Mouse (Mus musculus): ENCODE data around the gene Tlx3. TPM values are rescaled to one million over a fixed set of nuclear protein-coding genes. Genes with fewer than 3 reads are reported as not detected.

Tlx3 gene
- polyA plus RNA-seq, 1 experiment from 2014 or later = 9.1 TPM

DNA sequence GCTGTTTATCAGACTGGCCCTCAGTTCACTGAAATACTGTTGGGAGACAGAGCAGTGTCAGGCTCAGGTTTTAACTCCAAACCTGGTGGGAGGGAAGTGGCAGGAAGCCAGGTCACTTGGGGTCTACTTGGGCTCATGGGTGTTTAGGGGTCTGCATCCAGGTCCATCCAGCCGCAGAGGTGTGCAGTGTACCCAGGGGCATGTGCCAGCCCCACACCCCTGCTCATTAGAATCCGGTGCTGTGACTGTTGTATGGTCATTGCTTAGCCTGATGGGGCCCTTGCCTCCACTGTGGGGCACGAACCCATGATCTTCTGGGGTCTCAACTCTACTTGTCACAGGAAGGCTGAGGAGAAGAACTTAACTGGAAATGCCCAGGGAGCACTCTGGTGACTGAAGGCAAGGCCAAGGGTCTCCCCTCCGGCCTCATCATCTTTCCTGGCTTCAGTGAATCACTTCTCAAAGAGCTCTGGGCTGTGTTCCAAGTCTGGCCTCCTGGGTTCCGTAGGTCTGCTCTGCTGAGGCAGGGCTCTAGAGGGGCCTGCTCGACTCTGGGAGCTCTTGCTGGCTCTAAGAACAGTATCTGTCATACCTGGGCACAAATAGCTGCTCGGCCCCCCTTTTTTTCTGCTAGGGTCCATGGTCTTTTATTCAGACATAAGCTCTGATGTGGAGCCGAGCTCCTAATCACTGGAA is 14.1 kb upstream of the Tlx3 start:
- no peak overlapping the region for H3K9ac ChIP-seq (ENCODE audit: low read depth, low read length)
- no peak overlapping the region for H3K4me3 ChIP-seq (ENCODE audit: low read length)
- no peak; the same call in 1 of the 2 replicates for ATAC-seq
- H3K27me3 ChIP-seq (replicated peaks; ENCODE audit: control insufficient read depth, insufficient read depth, low read length) = no peaks in the 10 kb centered on the region
- H3K9me3 ChIP-seq (ENCODE audit: control insufficient read depth, low read length) = no peaks in the 10 kb centered on the region
- H3K36me3 ChIP-seq (ENCODE audit: control insufficient read depth, insufficient read depth, low read length) = no peaks in the 10 kb centered on the region
- no peak overlapping the region for H3K27ac ChIP-seq (ENCODE audit: low read depth, low read length)
- 57% methylated on average over 8 of the region's 8 CpGs for WGBS
- H3K4me2 ChIP-seq (ENCODE audit: low read length) = no peak overlapping the region
- H3K4me1 ChIP-seq (ENCODE audit: control insufficient read depth, insufficient read depth, low read depth, low read length) = peaks cover 2% of the 10 kb centered on the region; the same call in 1 of the 2 replicates

DNA sequence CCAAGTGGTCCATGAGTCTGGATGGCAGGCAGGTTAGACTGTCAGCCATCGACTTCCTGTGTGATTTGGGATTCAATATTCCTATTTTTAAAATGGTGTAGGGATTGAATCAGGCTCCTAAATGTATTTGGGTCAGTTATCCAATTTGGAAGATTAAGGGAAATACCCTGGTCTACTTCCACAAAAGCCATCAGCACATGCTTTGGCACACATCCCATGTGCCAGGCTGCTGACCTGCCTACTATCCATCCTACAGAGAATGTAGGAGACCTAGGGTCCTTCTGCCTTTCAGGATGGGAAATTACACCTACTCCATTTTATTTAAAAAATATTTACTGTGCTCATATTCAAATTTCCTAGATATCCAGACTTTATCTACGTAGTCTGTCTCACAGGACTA is 4.0 kb upstream of the Tlx3 start:
- no peaks in the 10 kb centered on the region for H3K9me3 ChIP-seq (ENCODE audit: control insufficient read depth, low read length)
- H3K4me2 ChIP-seq (ENCODE audit: low read length) = no peak overlapping the region; the same call in none of the 2 replicates
- no peaks in the 10 kb centered on the region; the same call in 1 of the 2 replicates for H3K4me1 ChIP-seq (ENCODE audit: control insufficient read depth, insufficient read depth, low read depth, low read length)
- H3K4me3 ChIP-seq (ENCODE audit: low read length) = no peak overlapping the region
- H3K36me3 ChIP-seq (ENCODE audit: control insufficient read depth, insufficient read depth, low read length) = no peaks in the 10 kb centered on the region
- WGBS = 82% methylated on average over 2 of the region's 2 CpGs
- H3K9ac ChIP-seq (ENCODE audit: low read depth, low read length) = no peak overlapping the region
- H3K27ac ChIP-seq (ENCODE audit: low read depth, low read length) = no peak overlapping the region
- no peak for ATAC-seq
- H3K27me3 ChIP-seq (replicated peaks; ENCODE audit: control insufficient read depth, insufficient read depth, low read length) = peaks cover 32% of the 10 kb centered on the region

GRCm38 (mm10) chr11:33204966-33205365 is 1.6 kb upstream of the Tlx3 start:
- Histone ChIP-seq H3K4me2 (ENCODE audit: low read length) (peak overlapping the region; percentile 45), H3K9ac (ENCODE audit: low read depth, low read length) (peak overlapping the region; percentile 49; the same call in 1 of the 2 replicates), H3K36me3 (ENCODE audit: control insufficient read depth, insufficient read depth, low read length) (no peaks in the 10 kb centered on the region), H3K27me3 (replicated peaks; ENCODE audit: control insufficient read depth, insufficient read depth, low read length) (peaks cover 36% of the 10 kb centered on the region), H3K9me3 (ENCODE audit: control insufficient read depth, low read length) (no peaks in the 10 kb centered on the region), H3K27ac (ENCODE audit: low read depth, low read length) (no peak overlapping the region), H3K4me1 (ENCODE audit: control insufficient read depth, insufficient read depth, low read depth, low read length) (peaks cover 9% of the 10 kb centered on the region), H3K4me3 (ENCODE audit: low read length) (peak overlapping the region; percentile 43)
- ATAC-seq = no peak
- WGBS = 20% methylated on average over 3 of the region's 3 CpGs

DNA sequence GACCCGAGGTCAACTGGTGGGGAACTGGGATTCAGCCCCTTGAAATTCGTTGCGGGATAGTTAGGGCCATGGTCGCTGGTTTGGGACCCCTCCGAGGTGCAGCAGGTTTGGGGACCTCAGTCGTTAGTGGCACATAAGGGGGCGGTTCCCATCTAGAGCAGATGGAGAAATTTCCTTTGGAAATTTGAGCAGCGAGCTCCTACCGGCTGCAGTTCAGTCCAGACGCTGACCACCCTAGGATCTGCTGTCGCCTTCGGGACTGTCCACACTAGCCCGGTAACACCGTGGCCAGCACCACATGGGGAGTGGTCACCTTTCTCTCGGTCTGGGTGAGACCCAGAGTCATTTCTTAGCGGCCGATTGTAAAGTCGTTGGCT is 928 bp upstream of the Tlx3 start:
- Histone ChIP-seq H3K4me1 (ENCODE audit: control insufficient read depth, insufficient read depth, low read depth, low read length) (peaks cover 9% of the 10 kb centered on the region), H3K4me3 (ENCODE audit: low read length) (peak overlapping the region; percentile 43), H3K4me2 (ENCODE audit: low read length) (peak overlapping the region; percentile 45), H3K27ac (ENCODE audit: low read depth, low read length) (peak overlapping the region; percentile 21), H3K36me3 (ENCODE audit: control insufficient read depth, insufficient read depth, low read length) (no peaks in the 10 kb centered on the region), H3K27me3 (replicated peaks; ENCODE audit: control insufficient read depth, insufficient read depth, low read length) (peaks cover 36% of the 10 kb centered on the region), H3K9me3 (ENCODE audit: control insufficient read depth, low read length) (no peaks in the 10 kb centered on the region), H3K9ac (ENCODE audit: low read depth, low read length) (peak overlapping the region; percentile 52)
- 1% methylated on average over 16 of the region's 18 CpGs for WGBS
- no peak for ATAC-seq

GRCm38 (mm10) chr11:33202972-33203371 is 417 bp downstream of the Tlx3 start:
- Histone ChIP-seq H3K9ac (ENCODE audit: low read depth, low read length) (peak overlapping the region; percentile 57), H3K27me3 (replicated peaks; ENCODE audit: control insufficient read depth, insufficient read depth, low read length) (peaks cover 47% of the 10 kb centered on the region), H3K27ac (ENCODE audit: low read depth, low read length) (peak overlapping the region; percentile 76), H3K9me3 (ENCODE audit: control insufficient read depth, low read length) (0 out of 2 replicates have a peak, but pooled peaks cover 2% of the 10 kb centered on the region), H3K36me3 (ENCODE audit: control insufficient read depth, insufficient read depth, low read length) (no peaks in the 10 kb centered on the region), H3K4me2 (ENCODE audit: low read length) (peak overlapping the region; percentile 45), H3K4me3 (ENCODE audit: low read length) (peak overlapping the region; percentile 43), H3K4me1 (ENCODE audit: control insufficient read depth, insufficient read depth, low read depth, low read length) (peaks cover 9% of the 10 kb centered on the region)
- no peak for ATAC-seq
- 1% methylated on average over 43 of the region's 47 CpGs for WGBS

GRCm38 (mm10) chr11:33202296-33202695 is 1.1 kb downstream of the Tlx3 start:
- peaks cover 54% of the 10 kb centered on the region for H3K27me3 ChIP-seq (replicated peaks; ENCODE audit: control insufficient read depth, insufficient read depth, low read length)
- no peak overlapping the region for H3K4me2 ChIP-seq (ENCODE audit: low read length)
- peak overlapping the region; percentile 57 for H3K9ac ChIP-seq (ENCODE audit: low read depth, low read length)
- H3K4me3 ChIP-seq (ENCODE audit: low read length) = peak overlapping the region; percentile 43
- no peaks in the 10 kb centered on the region for H3K36me3 ChIP-seq (ENCODE audit: control insufficient read depth, insufficient read depth, low read length)
- ATAC-seq = peak; percentile 9; the same call in 1 of the 2 replicates
- peaks cover 9% of the 10 kb centered on the region for H3K4me1 ChIP-seq (ENCODE audit: control insufficient read depth, insufficient read depth, low read depth, low read length)
- peak overlapping the region; percentile 76 for H3K27ac ChIP-seq (ENCODE audit: low read depth, low read length)
- WGBS = 2% methylated on average over 33 of the region's 37 CpGs
- peaks cover 5% of the 10 kb centered on the region; the same call in 1 of the 2 replicates for H3K9me3 ChIP-seq (ENCODE audit: control insufficient read depth, low read length)

DNA sequence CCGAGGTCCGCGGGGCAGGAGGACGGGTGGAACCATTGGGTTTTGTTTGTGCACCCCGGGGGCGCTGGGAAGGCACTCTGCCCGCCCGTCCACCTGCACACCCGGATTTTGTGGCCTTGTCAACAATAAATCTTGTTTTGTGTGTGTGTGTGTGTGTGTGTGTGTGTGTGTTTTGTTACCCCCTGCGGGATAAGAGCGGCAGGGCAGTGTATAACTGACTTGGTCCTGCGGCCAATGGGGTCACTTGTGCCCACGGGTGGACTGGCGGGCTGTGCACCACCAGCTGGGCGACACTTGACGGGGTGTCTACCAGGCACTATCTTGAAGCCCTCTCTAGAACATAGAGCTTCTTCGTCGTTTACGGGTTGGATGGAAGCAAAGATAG is 1.8 kb downstream of the Tlx3 start:
- no peak for ATAC-seq
- Histone ChIP-seq H3K9ac (ENCODE audit: low read depth, low read length) (peak overlapping the region; percentile 52), H3K36me3 (ENCODE audit: control insufficient read depth, insufficient read depth, low read length) (no peaks in the 10 kb centered on the region), H3K4me1 (ENCODE audit: control insufficient read depth, insufficient read depth, low read depth, low read length) (peaks cover 9% of the 10 kb centered on the region), H3K27me3 (replicated peaks; ENCODE audit: control insufficient read depth, insufficient read depth, low read length) (peaks cover 54% of the 10 kb centered on the region), H3K4me2 (ENCODE audit: low read length) (peak overlapping the region; percentile 42), H3K4me3 (ENCODE audit: low read length) (peak overlapping the region; percentile 43), H3K27ac (ENCODE audit: low read depth, low read length) (peak overlapping the region; percentile 66; the same call in 1 of the 2 replicates), H3K9me3 (ENCODE audit: control insufficient read depth, low read length) (peaks cover 8% of the 10 kb centered on the region)
- 1% methylated on average over 19 of the region's 19 CpGs for WGBS

DNA sequence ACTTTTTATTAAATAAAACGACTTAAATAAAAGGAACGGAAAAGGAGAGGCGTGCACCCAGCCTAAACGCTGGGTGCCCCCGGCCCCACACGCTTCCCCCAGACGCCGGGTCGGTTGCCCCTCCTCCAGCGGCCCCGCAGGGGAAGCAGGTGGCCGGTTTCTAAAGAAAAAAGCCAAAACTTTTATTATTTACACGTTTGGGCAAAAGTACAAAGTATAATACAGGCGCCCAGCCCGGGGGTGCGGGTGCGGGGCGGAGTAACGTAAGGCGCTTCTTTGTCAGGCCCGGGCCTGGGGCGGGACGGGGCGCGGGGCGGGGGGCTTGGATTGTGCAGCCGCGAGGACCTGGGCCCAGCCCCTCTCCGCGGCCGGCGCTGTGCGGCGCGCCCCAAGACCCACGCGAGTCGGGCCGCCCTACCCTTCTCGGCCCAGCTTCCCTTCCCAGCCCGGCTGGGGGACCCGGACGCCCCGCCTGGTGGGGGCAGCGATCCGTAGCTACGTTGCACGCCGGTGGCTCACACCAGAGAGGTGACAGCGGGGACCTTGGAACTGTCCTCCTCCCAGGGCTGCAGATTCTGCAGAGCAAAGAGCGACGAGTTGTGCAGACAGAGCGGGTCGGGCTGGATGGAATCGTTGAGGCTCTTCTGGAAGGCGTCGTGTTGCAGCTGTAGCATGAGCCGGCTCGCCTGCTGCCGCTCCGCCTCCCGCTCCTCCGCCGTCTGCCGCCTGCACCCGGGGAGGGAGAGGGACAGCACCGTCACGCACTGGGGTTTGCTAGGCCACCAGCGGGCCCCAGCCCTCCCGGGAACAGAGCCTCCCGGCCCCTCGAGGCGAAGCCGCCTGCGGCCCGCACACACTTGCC is 2.4 kb downstream of the Tlx3 start:
- peaks cover 9% of the 10 kb centered on the region for H3K4me1 ChIP-seq (ENCODE audit: control insufficient read depth, insufficient read depth, low read depth, low read length)
- H3K36me3 ChIP-seq (ENCODE audit: control insufficient read depth, insufficient read depth, low read length) = no peaks in the 10 kb centered on the region
- peak overlapping the region; percentile 66 for H3K27ac ChIP-seq (ENCODE audit: low read depth, low read length)
- no peak for ATAC-seq
- peaks cover 50% of the 10 kb centered on the region for H3K27me3 ChIP-seq (replicated peaks; ENCODE audit: control insufficient read depth, insufficient read depth, low read length)
- peaks cover 8% of the 10 kb centered on the region for H3K9me3 ChIP-seq (ENCODE audit: control insufficient read depth, low read length)
- WGBS = under 1% methylated on average over 76 of the region's 76 CpGs
- H3K4me2 ChIP-seq (ENCODE audit: low read length) = peak overlapping the region; percentile 42
- H3K4me3 ChIP-seq (ENCODE audit: low read length) = peak overlapping the region; percentile 43
- peak overlapping the region; percentile 52 for H3K9ac ChIP-seq (ENCODE audit: low read depth, low read length)
